Mouse (Mus musculus) MEL (cell line): ENCODE measurements around the gene Parp16. TPM values are rescaled to one million over a fixed set of nuclear protein-coding genes. Genes with fewer than 3 reads are reported as not detected.

Source experiments
- DNase-seq: peaks from one replicate; pipeline ENCODE4 v3.0.0; 2011; ENCODE audit warnings: low read depth, low spot score
- H3K27ac ChIP-seq: 2 replicates; pipeline ENCODE4 v1.5.1; 2012; ENCODE audit warnings: low read depth, mild to moderate bottlenecking, control low read depth, low read length, moderate library complexity; ENCODE audit not compliant: control insufficient read depth
- H3K27me3 ChIP-seq, 2 experiments: fragments of 150-350 bp in 1 of 2; sonication (generic) in 1 of 2; 2 replicates each; pipeline ENCODE4 v1.6.1; 2012; ENCODE audit warnings: low read length in 2 of 2, mild to moderate bottlenecking in 2 of 2, improper control_type of control experiment in 1 of 2, moderate library complexity in 1 of 2; ENCODE audit not compliant: insufficient read depth in 2 of 2, control insufficient read depth in 1 of 2
- H3K36me3 ChIP-seq, 2 experiments: 2 replicates each; pipeline ENCODE4 v1.6.1; 2012 to 2014; ENCODE audit warnings: low read length in 2 of 2, improper control_type of control experiment in 1 of 2, inconsistent platforms in 1 of 2, mild to moderate bottlenecking in 1 of 2; ENCODE audit not compliant: insufficient read depth in 2 of 2, control insufficient read depth in 1 of 2
- H3K4me1 ChIP-seq, 2 experiments: fragments of 150-350 bp in 1 of 2; sonication (generic) in 1 of 2; 2 replicates each; pipeline ENCODE4 v1.6.1; 2012; ENCODE audit warnings: low read length in 2 of 2, improper control_type of control experiment in 1 of 2, mild to moderate bottlenecking in 1 of 2; ENCODE audit not compliant: insufficient read depth in 2 of 2, control insufficient read depth in 1 of 2
- H3K4me3 ChIP-seq, 2 experiments: fragments of 150-350 bp in 1 of 2; sonication (generic) in 1 of 2; 2 replicates each; pipeline ENCODE4 v1.5.1; 2012; ENCODE audit warnings: low read depth in 2 of 2, low read length in 2 of 2, mild to moderate bottlenecking in 2 of 2, moderate library complexity in 2 of 2, control low read depth in 1 of 2, improper control_type of control experiment in 1 of 2; ENCODE audit not compliant: control insufficient read depth in 1 of 2, insufficient read depth in 1 of 2
- H3K79me2 ChIP-seq: 2 replicates; pipeline ENCODE4 v1.6.1; 2012; ENCODE audit warnings: mild to moderate bottlenecking, low read length, moderate library complexity; ENCODE audit not compliant: control insufficient read depth, poor library complexity, insufficient read depth
- H3K9ac ChIP-seq: 2 replicates; pipeline ENCODE4 v1.6.1; 2012; ENCODE audit warnings: low read depth, mild to moderate bottlenecking, control low read depth, low read length, moderate library complexity; ENCODE audit not compliant: control insufficient read depth, poor library complexity, severe bottlenecking
- H3K9me3 ChIP-seq: fragments of 150-350 bp; sonication (generic); replicated peaks from 2 replicates; pipeline ENCODE4 v1.6.1; 2012; ENCODE audit warnings: mild to moderate bottlenecking, low read length, improper control_type of control experiment, moderate library complexity; ENCODE audit not compliant: insufficient read depth
- E2F4 ChIP-seq: IDR thresholded peaks from 2 replicates; pipeline ENCODE4 v1.6.1; 2011; ENCODE audit warnings: low read depth, low read length, improper control_type of control experiment, borderline replicate concordance
- EP300 ChIP-seq, 2 experiments: IDR thresholded peaks; 2 replicates each; pipeline ENCODE4 v1.6.1; 2011; ENCODE audit warnings: improper control_type of control experiment in 2 of 2, low read length in 2 of 2, low read depth in 1 of 2, mild to moderate bottlenecking in 1 of 2
- ETS1 ChIP-seq: IDR thresholded peaks from 2 replicates; pipeline ENCODE4 v1.6.1; 2012; ENCODE audit warnings: low read depth, mild to moderate bottlenecking, inconsistent platforms, low read length, improper control_type of control experiment, moderate library complexity
- GATA1 ChIP-seq: IDR thresholded peaks from 2 replicates; pipeline ENCODE4 v1.6.1; 2011; ENCODE audit warnings: low read depth, low read length, improper control_type of control experiment
- HCFC1 ChIP-seq: IDR thresholded peaks from 2 replicates; pipeline ENCODE4 v1.6.1; 2012; ENCODE audit warnings: low read depth, mild to moderate bottlenecking, inconsistent platforms, low read length, improper control_type of control experiment, moderate library complexity
- JUND ChIP-seq: IDR thresholded peaks from 2 replicates; pipeline ENCODE4 v1.6.1; 2011; ENCODE audit warnings: low read depth, mild to moderate bottlenecking, improper control_type of control experiment, low read length
- MAX ChIP-seq: IDR thresholded peaks from 2 replicates; pipeline ENCODE4 v1.6.1; 2011; ENCODE audit warnings: low read length, improper control_type of control experiment
- MAZ ChIP-seq: IDR thresholded peaks from 2 replicates; pipeline ENCODE4 v1.6.1; 2012; ENCODE audit warnings: low read depth, mild to moderate bottlenecking, inconsistent platforms, low read length, improper control_type of control experiment
- MXI1 ChIP-seq: IDR thresholded peaks from 2 replicates; pipeline ENCODE4 v1.6.1; 2011; ENCODE audit warnings: mild to moderate bottlenecking, low read depth, low read length, improper control_type of control experiment
- MYC ChIP-seq: IDR thresholded peaks from 2 replicates; pipeline ENCODE4 v1.6.1; 2011; ENCODE audit warnings: low read depth, mild to moderate bottlenecking, low read length, improper control_type of control experiment, moderate library complexity
- NELFE ChIP-seq: IDR thresholded peaks from 2 replicates; pipeline ENCODE4 v1.6.1; 2011; ENCODE audit warnings: low read depth, low read length, improper control_type of control experiment
- NRF1 ChIP-seq: IDR thresholded peaks from 2 replicates; pipeline ENCODE4 v1.6.1; 2014; ENCODE audit warnings: low read depth, mild to moderate bottlenecking, inconsistent platforms, low read length, improper control_type of control experiment, moderate library complexity; ENCODE audit not compliant: poor library complexity, insufficient read depth, severe bottlenecking
- POLR2A ChIP-seq, 2 experiments: IDR thresholded peaks; 2 replicates each; pipeline ENCODE4 v1.6.1; 2011 to 2012; ENCODE audit warnings: low read length in 2 of 2, mild to moderate bottlenecking in 2 of 2, control low read depth in 1 of 2, improper control_type of control experiment in 1 of 2, low read depth in 1 of 2, moderate library complexity in 1 of 2; ENCODE audit not compliant: control insufficient read depth in 1 of 2, insufficient read depth in 1 of 2, poor library complexity in 1 of 2
- POLR2AphosphoS5 ChIP-seq: IDR thresholded peaks from 2 replicates; pipeline ENCODE4 v1.6.1; 2012; ENCODE audit warnings: low read depth, borderline replicate concordance, mild to moderate bottlenecking, inconsistent platforms, low read length, moderate library complexity, mixed read lengths
- UBTF ChIP-seq: IDR thresholded peaks from 2 replicates; pipeline ENCODE4 v1.6.1; 2012; ENCODE audit warnings: low read depth, mild to moderate bottlenecking, inconsistent platforms, low read length, improper control_type of control experiment, moderate library complexity, borderline replicate concordance; ENCODE audit not compliant: insufficient read depth
- ZC3H11A ChIP-seq: IDR thresholded peaks from 2 replicates; pipeline ENCODE4 v1.6.1; 2012; ENCODE audit warnings: low read depth, mild to moderate bottlenecking, inconsistent platforms, low read length, improper control_type of control experiment
- ZKSCAN1 ChIP-seq: IDR thresholded peaks from 2 replicates; pipeline ENCODE4 v1.6.1; 2012; ENCODE audit warnings: low read depth, mild to moderate bottlenecking, inconsistent platforms, low read length, improper control_type of control experiment, moderate library complexity
- ZMIZ1 ChIP-seq: IDR thresholded peaks from 2 replicates; pipeline ENCODE4 v1.6.1; 2012; ENCODE audit warnings: low read depth, mild to moderate bottlenecking, inconsistent platforms, low read length, improper control_type of control experiment, moderate library complexity
- ZNF384 ChIP-seq: IDR thresholded peaks from 2 replicates; pipeline ENCODE4 v1.6.1; 2012; ENCODE audit warnings: low read depth, mild to moderate bottlenecking, inconsistent platforms, low read length, improper control_type of control experiment
- polyA plus RNA-seq, 2 experiments: library from polyadenylated mRNA; stranded (reverse) in 1 of 2; unstranded in 1 of 2; fragments of >175 nt in 1 of 2; fragments of >200 nt in 1 of 2; gene quantifications; 2 replicates each; pipeline versions ENCODE4 v1.2.1 to v1.2.4; 2012; ENCODE audit warnings: low replicate concordance in 2 of 2, low read depth in 1 of 2; ENCODE audit not compliant: insufficient read length in 2 of 2, insufficient read depth in 1 of 2, missing spikeins in 1 of 2
- total RNA-seq: library from RNA; depleted of rRNA; stranded (reverse); fragments of 300-350 nt; gene quantifications from 2 replicates; pipeline ENCODE4 v1.2.3, GENCODE M21; 2012

The Parp16 gene
- total and polyA plus RNA-seq, 3 experiments: 1.3 to 5.1 TPM; not detected in 1

DNA sequence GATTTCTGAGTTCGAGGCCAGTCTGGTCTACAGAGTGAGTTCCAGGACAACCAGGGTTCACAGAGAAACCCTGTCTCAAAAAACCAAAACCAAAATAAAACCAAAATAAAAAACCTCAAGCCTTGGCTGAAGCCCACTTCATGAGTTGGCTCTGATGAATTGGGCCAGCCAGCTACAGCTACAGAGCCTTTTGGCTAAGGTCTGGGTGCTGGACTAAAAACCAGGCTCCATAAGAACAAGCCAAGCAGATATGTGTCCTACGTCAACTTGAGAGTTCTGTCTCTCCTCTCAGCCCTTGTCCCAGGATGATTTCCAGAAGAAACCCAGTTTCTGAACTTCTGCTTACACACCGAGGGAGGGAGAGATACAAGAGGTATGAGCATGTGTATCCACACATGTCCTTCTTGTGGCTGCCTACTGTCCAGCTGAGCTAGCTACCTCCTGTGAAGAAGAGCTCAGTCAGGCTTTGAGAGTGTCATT, 67.5 kb downstream of the Parp16 start:
- no peak for DNase-seq
- H3K9ac ChIP-seq: no peak overlapping the region
- no peaks in the 10 kb centered on the region for H3K9me3 ChIP-seq
- no peaks in the 10 kb centered on the region for H3K36me3 ChIP-seq
- no peak overlapping the region for H3K27ac ChIP-seq
- no peaks in the 10 kb centered on the region for H3K4me1 ChIP-seq
- TF ChIP-seq ETS1: no peak
- no peaks in the 10 kb centered on the region for H3K79me2 ChIP-seq
- H3K4me3 ChIP-seq: no peak overlapping the region
- H3K27me3 ChIP-seq: peaks cover 2 to 4% of the 10 kb centered on the region in 2 experiments; a peak in 3 of 4 replicates

DNA sequence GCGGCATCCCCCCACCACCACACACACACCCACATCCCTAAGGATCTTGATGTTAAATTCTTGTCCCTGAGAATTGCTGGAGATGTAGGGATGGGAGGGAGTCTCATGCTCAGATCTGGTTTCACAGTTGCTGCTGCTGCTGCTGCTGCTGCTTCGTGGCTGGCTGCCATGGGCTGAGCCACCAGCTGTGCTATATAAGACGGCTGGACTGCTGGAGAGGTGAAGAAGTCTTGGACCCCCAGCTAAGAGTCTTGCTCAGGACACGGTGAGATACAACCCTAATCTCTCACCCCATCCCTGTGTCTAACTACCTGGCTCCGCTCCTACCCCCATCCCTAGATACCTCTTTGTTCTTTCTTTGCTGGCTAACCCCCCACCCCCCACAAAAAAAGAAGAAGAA, 69.8 kb downstream of the Parp16 start, which contains the start of gene Cilp:
Gene Cilp, plus strand, starts transcription at position 222 of the 400 bp plus-strand sequence.
- Histone ChIP-seq H3K27me3 (peaks cover 2 to 4% of the 10 kb centered on the region in 2 experiments; a peak in 2 of 4 replicates), H3K9me3 (no peaks in the 10 kb centered on the region), H3K79me2 (no peaks in the 10 kb centered on the region), H3K4me3 (no peak within 1 kb of the TSS), H3K9ac (no peak within 1 kb of the TSS), H3K27ac (no peak within 1 kb of the TSS), H3K36me3 (no peaks in the 10 kb centered on the region), H3K4me1 (no peaks in the 10 kb centered on the region)
- no peak for TF ChIP-seq MAZ
- no peak for TF ChIP-seq E2F4
- no peak for TF ChIP-seq ETS1
- TF ChIP-seq ZNF384: no peak
- TF ChIP-seq HCFC1: no peak
- no peak for TF ChIP-seq ZKSCAN1
- no peak for TF ChIP-seq MXI1
- TF ChIP-seq UBTF: no peak
- no peak for TF ChIP-seq MAX
- TF ChIP-seq POLR2A (IDR thresholded peaks at IDR 0.05; ENCODE audit: control insufficient read depth in 1 of 2, insufficient read depth in 1 of 2, low read depth in 1 of 2, low read length in 2 of 2, poor library complexity in 1 of 2): no peak
- TF ChIP-seq MYC: no peak
- TF ChIP-seq GATA1: no peak
- no peak for TF ChIP-seq NRF1
- no peak for TF ChIP-seq NELFE
- TF ChIP-seq JUND: no peak
- no peak for TF ChIP-seq ZC3H11A
- TF ChIP-seq ZMIZ1: no peak
- TF ChIP-seq POLR2AphosphoS5: no peak
- TF ChIP-seq EP300 (IDR thresholded peaks at IDR 0.05; ENCODE audit: low read depth in 1 of 2, low read length in 2 of 2): no peak
- DNase-seq: no peak
